Mouse (Mus musculus): Measurements from ENCODE around the gene Dab1.
A peak's percentile ranks its signal among the peaks of the same experiment; 100 is the strongest.

Dab1 gene

GRCm38 (mm10) chr4:103700392-103700791, 81.2 kb downstream of the Dab1 start:
- no peak for DNase-seq (ENCODE audit: low spot score in 2 of 2)

- no peak for DNase-seq (ENCODE audit: low spot score in 2 of 2)
These were observed 83.0 kb downstream of the Dab1 start for GRCm38 (mm10) chr4:103702137-103702536.

- no peak for DNase-seq (ENCODE audit: low spot score in 2 of 2)
These were observed 85.3 kb downstream of the Dab1 start for GRCm38 (mm10) chr4:103704477-103704876.

- no peak for DNase-seq (ENCODE audit: low spot score in 2 of 2)
These were observed 87.3 kb downstream of the Dab1 start for GRCm38 (mm10) chr4:103706501-103706900.

- DNase-seq (ENCODE audit: low spot score in 2 of 2): no peak
These were observed 88.0 kb downstream of the Dab1 start for GRCm38 (mm10) chr4:103707140-103707539.

GRCm38 (mm10) chr4:103711353-103711752, 92.2 kb downstream of the Dab1 start:
- DNase-seq (ENCODE audit: low spot score in 2 of 2): no peak

GRCm38 (mm10) chr4:103713921-103714320, 94.8 kb downstream of the Dab1 start:
- DNase-seq (ENCODE audit: low spot score in 2 of 2): no peak

GRCm38 (mm10) chr4:103714991-103715390, 95.8 kb downstream of the Dab1 start:
- no peak for DNase-seq (ENCODE audit: low spot score in 2 of 2)

- DNase-seq (ENCODE audit: low spot score in 2 of 2): no peak
These were observed 96.4 kb downstream of the Dab1 start for GRCm38 (mm10) chr4:103715568-103715967.

GRCm38 (mm10) chr4:103722738-103723137, 103.6 kb downstream of the Dab1 start:
- no peak for DNase-seq (ENCODE audit: low spot score in 2 of 2)

- DNase-seq (ENCODE audit: low spot score in 2 of 2): no peak
These were observed 107.3 kb downstream of the Dab1 start for GRCm38 (mm10) chr4:103726486-103726885.

GRCm38 (mm10) chr4:103737185-103737584, 118.0 kb downstream of the Dab1 start:
- DNase-seq (ENCODE audit: low spot score in 2 of 2): no peak

- DNase-seq (ENCODE audit: low spot score in 2 of 2): no peak
These were observed 132.2 kb downstream of the Dab1 start for GRCm38 (mm10) chr4:103751249-103751855.

- DNase-seq (ENCODE audit: low spot score in 2 of 2): no peak
These were observed 135.4 kb downstream of the Dab1 start for GRCm38 (mm10) chr4:103754561-103754960.

- DNase-seq (ENCODE audit: low spot score in 2 of 2): no peak
These were observed 138.1 kb downstream of the Dab1 start for GRCm38 (mm10) chr4:103757241-103757640.

- no peak for DNase-seq (ENCODE audit: low spot score in 2 of 2)
These were observed 143.3 kb downstream of the Dab1 start for GRCm38 (mm10) chr4:103762416-103762815.

GRCm38 (mm10) chr4:103775712-103776111, 156.6 kb downstream of the Dab1 start:
- no peak for DNase-seq (ENCODE audit: low spot score in 2 of 2)

GRCm38 (mm10) chr4:103781398-103781797, 162.2 kb downstream of the Dab1 start:
- peak in 1 of 2 experiments; percentile 13 for DNase-seq (ENCODE audit: low spot score in 2 of 2)

- DNase-seq (ENCODE audit: low spot score in 2 of 2): no peak
These were observed 164.5 kb downstream of the Dab1 start for GRCm38 (mm10) chr4:103783561-103784247.

- DNase-seq (ENCODE audit: low spot score in 2 of 2): no peak
These were observed 174.6 kb downstream of the Dab1 start for GRCm38 (mm10) chr4:103793589-103794312.

- DNase-seq (ENCODE audit: low spot score in 2 of 2): no peak
These were observed 177.3 kb downstream of the Dab1 start for GRCm38 (mm10) chr4:103796416-103796815.

GRCm38 (mm10) chr4:103802439-103802838, 183.3 kb downstream of the Dab1 start:
- DNase-seq (ENCODE audit: low spot score in 2 of 2): no peak

- DNase-seq (ENCODE audit: low spot score in 2 of 2): no peak
These were observed 185.3 kb downstream of the Dab1 start for GRCm38 (mm10) chr4:103804461-103804860.
